Mouse (Mus musculus) T-cell, adult 66 days (primary cell): Measurements from ENCODE around the gene Obp1b. TPM values are rescaled to one million over a fixed set of nuclear protein-coding genes. Genes with fewer than 3 reads are reported as not detected.

Experiments
- total RNA-seq, 2 experiments: library from RNA; stranded (reverse); gene quantifications; 3 replicates in 1 of 2; 4 replicates in 1 of 2; pipeline ENCODE4 v1.2.4; 2023

The Obp1b gene
- not detected for total RNA-seq

GRCm38 (mm10) chrX:78186477-78186876 is at the start of gene Obp1b:
Gene Obp1b, plus strand, starts transcription at chrX:78186777.

Other genes with a start within 250 kb of the Obp1b start
- not detected for gene Obp1a, start 95.4 kb upstream of the Obp1b start, total RNA-seq
- gene Gm5938, start 61.3 kb upstream of the Obp1b start, total RNA-seq, result not detected
- not detected for gene Gm14743, start 59.1 kb downstream of the Obp1b start, total RNA-seq
- gene 4930480E11Rik, start 182.9 kb downstream of the Obp1b start, total RNA-seq, result not detected